Mouse (Mus musculus) cerebellum, adult 2 months (tissue): ENCODE results near the gene Spty2d1. TPM values are rescaled to one million over a fixed set of nuclear protein-coding genes. Genes with fewer than 3 reads are reported as not detected.
A peak's percentile ranks its signal among the peaks of the same experiment; 100 is the strongest.

ENCODE experiments used
- DNase-seq, 2 experiments: peaks; one replicate each; pipeline ENCODE4 v3.0.0; 2021
- H3K27ac ChIP-seq: fragments of 200-500 bp; 2 replicates; pipeline ENCODE4 v1.5.1; 2012; ENCODE audit warnings: low read length, control low read depth, inconsistent platforms; ENCODE audit not compliant: insufficient read depth
- H3K27me3 ChIP-seq: fragments of 200-500 bp; 2 replicates; pipeline ENCODE4 v1.6.1; 2012; ENCODE audit warnings: inconsistent platforms, mild to moderate bottlenecking, low read length, moderate library complexity; ENCODE audit not compliant: control insufficient read depth, insufficient read depth
- H3K4me1 ChIP-seq: fragments of 200-500 bp; 2 replicates; pipeline ENCODE4 v1.6.1; 2011; ENCODE audit warnings: low read length; ENCODE audit not compliant: control insufficient read depth, insufficient read depth
- H3K4me3 ChIP-seq: fragments of 200-500 bp; replicated peaks from 2 replicates; pipeline ENCODE3; 2011; ENCODE audit warnings: mild to moderate bottlenecking, low read depth, low read length, control low read depth; ENCODE audit not compliant: insufficient read depth
- CTCF ChIP-seq: fragments of 200-500 bp; IDR thresholded peaks from 2 replicates; pipeline ENCODE4 v1.5.1; 2011; ENCODE audit warnings: low read depth, mild to moderate bottlenecking, control low read depth, low read length, moderate library complexity, borderline replicate concordance; ENCODE audit not compliant: insufficient read depth
- POLR2A ChIP-seq: fragments of 200-500 bp; IDR thresholded peaks from 2 replicates; pipeline ENCODE4 v1.6.1; 2011; ENCODE audit warnings: low read length, control low read depth, borderline replicate concordance; ENCODE audit not compliant: insufficient read depth
- WGBS: fragments of 180-500 bp; shearing (Covaris S2); methylation state at CpG from one replicate; pipeline ENCODE4 v1.1.7; 2018; 5-methylcytosine and 5-hydroxymethylcytosine counted together
- polyA plus RNA-seq: library from polyadenylated mRNA; depleted of rRNA; stranded (reverse); fragments of >200 nt; gene quantifications from 2 replicates; pipeline ENCODE4 v1.2.3, GENCODE M21; 2012; rRNA removed

Spty2d1 gene
- polyA plus RNA-seq, 1 experiment, result 11.2 TPM

GRCm38 (mm10) chr7:46960991-46961390, 47.2 kb downstream of the Spty2d1 start:
- Histone ChIP-seq H3K27me3 (no peaks in the 10 kb centered on the region), H3K4me1 (peaks cover 3% of the 10 kb centered on the region), H3K27ac (no peak overlapping the region), H3K4me3 (no peak overlapping the region)
- 70% methylated on average over 3 of the region's 3 CpGs for WGBS
- TF ChIP-seq POLR2A, result no peak
- no peak for TF ChIP-seq CTCF
- no peak for DNase-seq

- H3K4me1 ChIP-seq, result peaks cover 3% of the 10 kb centered on the region
- H3K4me3 ChIP-seq, result peak overlapping the region; percentile 80
- TF ChIP-seq CTCF (no peak), POLR2A (no peak)
- no peaks in the 10 kb centered on the region for H3K27me3 ChIP-seq
- H3K27ac ChIP-seq, result no peak overlapping the region
- peak; percentile 27 to 31 for DNase-seq
- 12% methylated on average over 9 of the region's 9 CpGs for WGBS
Measured at GRCm38 (mm10) chr7:46958853-46959252, 49.4 kb downstream of the Spty2d1 start.

- Histone ChIP-seq H3K27me3 (no peaks in the 10 kb centered on the region), H3K4me3 (peak within 1 kb of the TSS; percentile 80), H3K4me1 (peaks cover 3% of the 10 kb centered on the region; the same call in 1 of the 2 replicates), H3K27ac (peak within 1 kb of the TSS; percentile 8; the same call in 1 of the 2 replicates)
- under 1% methylated on average over 51 of the region's 51 CpGs for WGBS
- peak; percentile 98 for DNase-seq
- peak; percentile 60 for TF ChIP-seq POLR2A
- no peak for TF ChIP-seq CTCF
Measured at GRCm38 (mm10) chr7:46957831-46958691, 50.1 kb downstream of the Spty2d1 start, which contains the start of gene Uevld. Uevld (minus strand) TSS chr7:46958527.

Other genes with a start within 250 kb of the Spty2d1 start
- 20.8 and 21.7 TPM in 2 replicates for gene Hps5, start 212.3 kb downstream of the Spty2d1 start, polyA plus RNA-seq
- gene Gtf2h1, start 212.3 kb downstream of the Spty2d1 start, polyA plus RNA-seq, result 33.2 and 33.8 TPM in 2 replicates
- 209 and 227 TPM in 2 replicates for gene Ldha, start 166.9 kb downstream of the Spty2d1 start, polyA plus RNA-seq
- gene Ldhc, start 147.2 kb downstream of the Spty2d1 start, polyA plus RNA-seq, result not detected in 2 replicates
- 80.5 and 87.8 TPM in 2 replicates for gene Tsg101, start 88.4 kb downstream of the Spty2d1 start, polyA plus RNA-seq
- gene Uevld, start 49.9 kb downstream of the Spty2d1 start, polyA plus RNA-seq, result 7.4 and 8.0 TPM in 2 replicates
- not detected in 2 replicates for gene Gm9999, start 24.8 kb downstream of the Spty2d1 start, polyA plus RNA-seq
- 18.1 and 19.0 TPM in 2 replicates for gene Tmem86a, start 42.2 kb upstream of the Spty2d1 start, polyA plus RNA-seq
- 47.4 and 61.1 TPM in 2 replicates for gene Ptpn5, start 125.3 kb upstream of the Spty2d1 start, polyA plus RNA-seq
- not detected in 2 replicates for gene Mrgpra6, start 196.5 kb upstream of the Spty2d1 start, polyA plus RNA-seq
- not detected in 2 replicates for gene Mrgpra9, start 244.4 kb upstream of the Spty2d1 start, polyA plus RNA-seq